Mouse (Mus musculus): ENCODE results near the gene 1700042G07Rik. TPM values are rescaled to one million over a fixed set of nuclear protein-coding genes. Genes with fewer than 3 reads are reported as not detected.
A peak's percentile ranks its signal among the peaks of the same experiment; 100 is the strongest.

Gene 1700042G07Rik
- polyA plus RNA-seq, 1 experiment = not detected

GRCm38 (mm10) chr4:116162142-116162541, 11.0 kb upstream of the 1700042G07Rik start:
- DNase-seq (ENCODE audit: low spot score) = no peak

DNA sequence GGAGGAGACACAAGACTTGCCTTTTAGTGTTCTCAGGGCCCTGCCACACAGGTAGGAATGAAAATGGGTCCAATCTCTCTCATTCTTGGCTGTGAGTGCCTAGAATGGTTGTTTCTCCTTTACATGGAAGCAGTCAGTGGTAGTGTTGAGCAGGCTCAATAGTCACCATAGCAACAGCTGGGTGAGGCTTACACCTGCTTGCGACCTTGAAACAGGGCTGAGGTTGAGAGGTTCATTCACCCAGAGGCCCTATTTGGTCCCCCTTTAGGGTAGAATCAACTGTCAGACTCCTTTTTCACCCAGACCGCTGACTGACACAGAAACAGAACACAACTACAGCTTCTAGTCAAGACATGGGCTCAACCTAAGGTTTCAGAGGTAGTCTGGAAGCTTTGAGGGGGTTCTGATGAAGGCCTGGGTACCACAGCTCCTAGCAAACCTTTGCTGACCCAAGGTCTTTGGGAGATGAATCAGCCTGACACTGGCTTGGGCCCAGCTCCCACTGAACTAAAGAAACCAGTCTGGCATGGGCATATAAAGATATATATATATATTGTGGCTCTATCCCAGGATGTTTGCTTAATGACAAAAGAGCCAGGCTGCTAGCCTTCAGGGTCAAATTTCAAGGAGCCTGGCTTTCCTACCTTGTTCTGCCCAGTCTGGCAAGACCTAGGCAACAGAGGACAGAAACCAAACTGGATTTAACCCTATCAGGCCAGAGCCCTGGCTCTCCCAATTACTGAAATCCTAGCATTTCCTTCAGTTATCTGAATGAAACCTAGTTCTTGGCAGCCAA, 8.2 kb upstream of the 1700042G07Rik start:
- no peak for DNase-seq (ENCODE audit: low spot score)

GRCm38 (mm10) chr4:116165708-116166407, 7.3 kb upstream of the 1700042G07Rik start:
- no peak for DNase-seq (ENCODE audit: low spot score)

GRCm38 (mm10) chr4:116167404-116167803, 5.8 kb upstream of the 1700042G07Rik start, which contains the start of gene Tspan1:
Gene Tspan1, minus strand, starts transcription at chr4:116167601.
- DNase-seq (ENCODE audit: low spot score) = no peak

GRCm38 (mm10) chr4:116168617-116169352, 4.4 kb upstream of the 1700042G07Rik start:
- no peak for DNase-seq (ENCODE audit: low spot score)

- DNase-seq (ENCODE audit: low spot score) = no peak
Observed at GRCm38 (mm10) chr4:116169353-116169672, 3.9 kb upstream of the 1700042G07Rik start.

GRCm38 (mm10) chr4:116173752-116174151, 580 bp downstream of the 1700042G07Rik start:
- no peak for DNase-seq (ENCODE audit: low spot score)

DNA sequence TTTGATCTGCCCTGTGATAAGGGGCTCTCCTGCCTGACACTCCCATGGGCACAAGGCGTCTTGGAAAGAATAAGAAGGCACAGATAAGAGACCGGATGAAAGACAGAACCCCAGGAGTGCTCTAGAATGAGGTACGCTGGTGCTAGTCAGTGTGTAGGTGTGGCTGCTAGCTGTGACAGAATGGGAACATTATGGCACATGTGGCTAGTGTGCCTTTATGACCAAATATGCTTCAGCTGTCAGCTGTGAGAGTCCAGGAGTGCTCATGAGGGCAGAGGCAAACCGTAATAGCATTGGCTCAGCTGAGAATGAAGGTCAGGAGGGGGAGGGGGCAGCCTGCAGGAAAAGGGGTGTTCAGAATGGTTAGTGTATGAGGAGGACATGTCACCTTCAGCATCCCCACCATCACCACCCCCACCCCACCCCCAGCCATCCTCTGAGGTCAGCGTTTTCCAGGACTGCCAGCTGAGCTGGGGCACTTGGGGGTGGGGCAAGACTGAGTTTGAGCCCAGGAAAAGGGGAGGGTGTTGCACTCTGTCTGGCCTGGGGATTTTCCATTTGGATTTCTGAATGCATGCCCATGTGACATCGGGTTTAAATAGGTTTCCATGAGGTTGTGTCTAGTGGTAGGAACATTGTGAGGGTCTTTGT, 1.4 kb downstream of the 1700042G07Rik start:
- no peak for DNase-seq (ENCODE audit: low spot score)

DNA sequence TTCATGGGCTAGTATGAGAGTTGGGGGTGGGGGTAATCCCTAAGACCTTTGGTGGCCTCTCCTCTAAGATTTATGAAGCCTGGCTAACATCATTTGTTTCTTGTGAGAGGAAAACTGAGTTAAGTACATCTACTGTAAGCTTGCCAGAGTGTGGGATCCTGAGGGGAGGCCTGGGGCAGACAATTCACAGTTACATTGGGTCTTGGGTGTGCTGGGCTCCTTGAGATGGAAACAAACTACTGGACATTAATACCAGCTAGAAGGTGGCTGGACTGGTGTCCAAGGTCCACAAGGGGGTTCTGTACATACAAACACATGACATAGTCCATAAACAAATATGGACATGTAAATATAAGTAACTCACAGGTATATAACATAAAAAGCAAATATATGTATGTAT, 2.0 kb downstream of the 1700042G07Rik start:
- no peak for DNase-seq (ENCODE audit: low spot score)

DNA sequence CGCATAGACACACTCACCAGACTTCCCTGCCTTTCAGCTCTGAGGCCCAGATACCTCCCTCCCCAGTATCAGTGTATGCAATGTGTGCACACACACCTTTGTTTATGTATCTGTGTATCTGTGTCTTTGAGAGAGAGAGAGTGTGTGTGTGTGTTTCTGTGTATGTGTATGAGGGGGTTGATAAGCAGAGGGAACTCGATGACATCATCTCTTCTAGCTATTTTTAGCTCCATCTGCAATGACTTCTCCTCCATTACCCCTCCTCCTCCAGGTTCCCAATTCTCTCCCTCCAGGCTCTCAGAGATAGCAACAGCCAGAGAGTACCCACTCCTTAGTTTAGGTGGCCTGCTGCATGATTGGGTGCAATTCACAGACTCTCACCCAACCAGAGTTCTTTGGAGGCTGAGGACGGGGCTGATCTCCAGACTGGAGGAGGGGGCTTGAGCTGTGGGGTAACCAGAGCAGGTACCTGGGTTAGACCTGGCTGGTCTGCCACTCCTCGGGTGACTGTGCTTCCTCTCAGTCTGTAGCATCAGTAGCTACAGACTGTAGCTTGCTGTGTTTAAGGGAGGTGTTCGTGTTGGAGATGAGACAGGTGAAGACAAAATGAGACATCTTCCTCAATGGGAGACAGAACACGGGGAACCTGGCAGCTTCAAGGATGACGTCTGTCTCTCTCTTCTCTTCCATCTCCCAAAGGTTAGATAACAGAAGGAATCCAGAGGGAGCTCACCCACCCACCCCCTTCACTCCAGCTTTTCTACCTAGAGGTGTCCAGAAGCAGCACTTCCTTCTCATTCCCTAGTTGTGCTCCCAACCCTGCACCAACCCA, 2.8 kb downstream of the 1700042G07Rik start:
- DNase-seq (ENCODE audit: low spot score) = no peak

DNA sequence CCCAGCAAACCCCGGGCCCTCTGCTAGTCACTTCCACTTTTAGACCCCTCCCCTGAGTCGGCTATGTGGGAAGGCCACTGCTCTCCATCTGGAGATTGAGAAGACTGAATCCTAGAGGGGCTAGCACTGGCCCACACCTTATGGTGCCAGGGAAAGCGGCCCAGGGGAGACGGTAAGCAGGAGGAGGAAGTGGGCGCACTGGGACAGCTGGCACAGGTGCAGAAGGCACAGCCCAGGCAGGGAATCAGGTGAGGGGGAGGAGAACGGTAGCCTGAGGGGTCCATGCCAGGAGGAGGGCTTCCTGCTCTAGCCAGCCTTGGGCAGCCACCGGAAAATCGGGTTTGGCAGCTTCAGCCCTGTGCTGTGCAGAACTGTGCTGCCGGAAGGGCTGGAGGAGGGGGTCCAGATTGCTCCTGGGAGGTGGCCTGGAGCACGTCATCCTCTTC, 3.4 kb downstream of the 1700042G07Rik start:
- peak; percentile 59 for DNase-seq (ENCODE audit: low spot score)

DNA sequence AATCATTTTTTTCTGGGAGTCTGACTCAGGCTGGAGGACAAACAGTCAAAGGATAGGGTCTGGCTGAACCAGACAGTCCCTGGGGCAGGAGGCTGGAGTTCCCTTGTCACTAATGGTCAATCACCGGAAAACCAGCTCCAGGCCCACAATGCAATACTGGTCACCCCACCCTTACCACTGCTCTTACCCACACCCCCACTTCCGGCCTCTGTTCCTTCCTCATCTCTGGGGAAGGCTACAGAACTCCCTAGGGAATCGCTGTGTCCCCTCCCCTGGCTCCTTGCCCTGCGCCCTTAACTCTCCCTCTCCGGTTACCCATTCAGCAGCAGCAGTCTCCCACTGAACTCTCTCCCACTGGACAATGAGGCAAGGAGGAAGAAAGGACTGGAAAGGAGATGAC, 4.0 kb downstream of the 1700042G07Rik start:
- DNase-seq (ENCODE audit: low spot score) = no peak

DNA sequence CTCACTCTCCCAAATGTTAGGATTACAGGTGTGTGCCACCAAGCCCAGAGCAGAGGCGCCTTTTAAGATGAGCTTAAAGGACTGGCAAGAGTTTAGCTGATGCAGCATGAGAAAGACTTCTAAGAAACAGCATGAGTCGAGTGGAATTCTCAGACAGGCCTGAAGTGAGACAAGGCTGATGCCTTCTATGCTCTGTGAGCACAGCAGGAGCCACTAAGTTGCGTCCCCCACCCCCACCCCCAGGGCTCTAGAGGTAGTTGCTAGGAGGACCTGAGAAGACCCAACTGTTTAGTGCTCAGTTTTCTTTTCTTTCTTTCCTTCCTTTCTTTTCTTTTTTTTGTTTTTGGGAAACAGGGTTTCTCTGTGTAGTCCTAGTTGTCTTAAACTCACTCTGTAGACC, 8.9 kb downstream of the 1700042G07Rik start:
- DNase-seq (ENCODE audit: low spot score) = no peak

- DNase-seq (ENCODE audit: low spot score) = no peak
Observed at GRCm38 (mm10) chr4:116182745-116183144, 9.6 kb downstream of the 1700042G07Rik start.

DNA sequence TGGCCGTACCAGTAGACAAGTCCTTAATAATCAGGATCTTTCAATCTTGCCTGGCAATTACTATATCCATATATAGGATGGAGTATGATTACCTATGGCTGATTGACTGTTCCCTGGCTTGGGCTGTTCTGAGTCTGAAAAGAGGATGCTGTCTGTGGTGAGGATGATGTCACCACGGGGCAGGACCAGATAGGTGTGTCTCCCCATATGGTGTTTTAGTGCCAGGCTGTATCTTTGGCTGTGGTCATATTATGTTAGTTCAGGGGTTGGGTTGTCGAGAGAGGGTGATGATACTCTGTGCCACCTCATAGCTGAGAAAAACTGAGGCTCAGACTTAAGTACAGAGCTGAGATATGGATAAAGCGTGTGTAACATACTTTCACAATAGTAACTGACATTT, 11.9 kb downstream of the 1700042G07Rik start:
- DNase-seq (ENCODE audit: low spot score) = no peak

DNA sequence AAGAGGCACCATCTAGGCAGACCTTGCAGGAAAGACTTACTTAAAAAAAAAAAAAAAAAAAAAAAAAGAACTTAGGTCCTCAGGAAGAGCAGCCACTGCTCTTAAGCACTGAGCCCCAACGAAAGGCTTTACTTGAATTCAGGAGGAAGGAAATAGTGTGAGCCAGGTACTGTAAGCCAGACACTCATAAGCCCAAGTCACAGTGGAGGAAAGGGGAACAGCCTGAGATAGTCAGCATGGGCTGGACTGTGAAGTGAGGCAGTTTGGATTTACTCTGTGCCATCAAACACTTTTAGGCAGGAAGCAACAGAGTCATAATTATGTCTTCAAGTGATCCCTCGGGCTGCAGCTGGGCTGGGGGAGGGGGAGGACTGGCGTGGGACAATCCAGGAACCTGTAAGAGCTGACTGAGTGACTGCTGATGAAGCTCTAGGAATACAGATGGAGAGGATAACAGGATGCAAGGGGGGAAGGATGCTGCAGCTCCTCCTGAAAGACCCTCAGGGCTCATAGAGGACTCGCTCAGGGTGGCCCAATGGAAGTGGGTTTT, 19.2 kb downstream of the 1700042G07Rik start:
- no peak for DNase-seq (ENCODE audit: low spot score)

DNA sequence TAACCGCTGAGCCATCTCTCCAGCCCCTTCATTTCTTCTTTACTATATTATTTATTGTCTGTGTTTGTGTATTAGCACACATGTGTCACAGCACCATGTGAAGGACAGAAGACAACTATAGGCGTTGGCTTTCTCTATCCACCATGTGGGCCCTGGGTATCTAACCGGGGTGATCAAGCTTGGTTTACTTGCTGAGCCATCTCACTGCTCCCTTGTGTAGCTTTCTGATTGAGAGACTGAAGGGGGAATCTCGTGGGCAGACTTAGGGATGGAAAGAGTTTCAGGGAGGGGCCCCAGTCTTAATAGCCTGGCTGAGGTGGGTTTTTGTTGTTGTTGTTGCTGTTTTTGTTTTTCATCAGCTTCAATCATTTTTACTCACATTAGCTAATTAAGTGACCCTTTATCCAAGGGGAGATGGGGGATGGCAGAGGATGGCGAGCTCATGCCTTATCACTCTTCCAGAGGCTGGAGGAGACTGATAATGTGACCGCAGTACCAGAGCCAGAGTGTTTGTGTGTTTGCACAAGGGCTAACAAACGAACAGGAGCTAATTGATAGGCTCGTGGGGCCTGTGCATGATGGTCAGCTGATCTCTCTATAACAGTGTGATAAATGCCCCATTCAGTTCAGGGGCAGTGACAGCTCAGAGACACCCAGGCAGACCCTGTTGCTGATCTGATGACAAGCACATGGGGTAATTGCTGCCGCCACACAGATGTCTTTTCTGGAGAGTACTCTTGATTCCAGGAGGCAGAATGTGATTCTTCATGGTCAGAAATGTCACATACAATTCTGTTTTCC, 20.6 kb downstream of the 1700042G07Rik start:
- no peak for DNase-seq (ENCODE audit: low spot score)

GRCm38 (mm10) chr4:116198422-116198821, 25.2 kb downstream of the 1700042G07Rik start:
- no peak for DNase-seq (ENCODE audit: low spot score)

DNA sequence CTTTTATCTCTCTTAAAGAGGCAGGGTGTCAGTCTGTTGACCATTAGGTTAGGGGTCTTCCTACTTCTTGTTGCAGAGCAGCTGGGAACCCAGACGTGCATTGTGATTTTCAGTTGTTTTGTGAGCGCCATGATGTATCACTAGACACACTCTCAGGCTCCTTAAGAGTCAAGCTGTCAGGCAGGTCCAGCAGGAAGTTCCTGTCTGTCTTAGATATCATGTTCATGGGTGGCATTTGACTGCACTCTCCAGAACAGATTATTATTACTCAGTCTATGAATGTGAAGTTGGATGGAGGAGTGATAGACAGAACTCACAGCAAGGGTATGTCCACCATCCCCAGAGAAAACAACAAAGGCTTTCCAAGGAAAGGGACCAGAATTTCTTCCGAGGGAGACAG, 31.2 kb downstream of the 1700042G07Rik start:
- DNase-seq (ENCODE audit: low spot score) = no peak

GRCm38 (mm10) chr4:116206531-116206930, 33.4 kb downstream of the 1700042G07Rik start:
- DNase-seq (ENCODE audit: low spot score) = no peak

All from urinary bladder, adult 2 months (tissue).